Mouse (Mus musculus): ENCODE results near the gene Tkt. TPM values are rescaled to one million over a fixed set of nuclear protein-coding genes. Genes with fewer than 3 reads are reported as not detected.

The Tkt gene
- 794 and 868 TPM in 2 replicates for polyA plus RNA-seq (2011; ENCODE audit: insufficient read depth, insufficient read length, low read depth, missing spikeins)

DNA sequence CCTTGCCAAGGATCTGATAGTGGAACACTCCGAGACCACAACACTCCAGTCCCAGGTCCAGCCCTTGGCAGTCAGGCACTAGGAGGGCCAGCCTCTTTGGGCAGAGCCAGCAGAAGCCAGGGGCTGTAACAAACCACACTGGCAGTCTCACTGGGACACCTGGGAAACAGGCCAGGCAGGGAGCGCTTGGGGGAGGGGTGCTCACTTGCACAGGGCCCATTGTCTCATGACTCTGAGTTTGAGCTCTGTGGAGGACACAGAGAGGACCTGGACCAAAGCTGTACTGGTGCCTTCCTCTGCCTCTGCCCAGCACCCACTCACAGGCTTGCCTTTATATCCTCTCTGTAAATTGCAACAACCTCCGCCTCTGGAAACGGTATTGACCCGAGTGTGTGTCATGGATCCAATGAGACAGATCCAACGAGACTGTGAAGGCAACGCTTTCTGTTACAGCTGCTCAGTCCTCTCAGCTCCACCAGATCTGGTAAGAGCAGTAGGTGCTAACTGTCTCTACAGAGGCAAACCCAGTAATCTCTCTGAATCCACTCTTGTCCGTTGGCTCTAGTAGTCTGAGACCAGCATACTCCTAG, at the start of gene Tkt:
Gene Tkt (plus strand): TSS at position 229 of the 590 bp plus-strand sequence.
- Histone ChIP-seq H3K36me3 (ENCODE audit: control insufficient read depth, insufficient read depth, low read length, poor library complexity, severe bottlenecking) (peaks cover 5% of the 10 kb centered on the region), H3K9ac (ENCODE audit: low read depth, poor library complexity, severe bottlenecking) (peak within 1 kb of the TSS; percentile 89), H3K27ac (ENCODE audit: insufficient read depth, low read length) (peak within 1 kb of the TSS; percentile 37)

DNA sequence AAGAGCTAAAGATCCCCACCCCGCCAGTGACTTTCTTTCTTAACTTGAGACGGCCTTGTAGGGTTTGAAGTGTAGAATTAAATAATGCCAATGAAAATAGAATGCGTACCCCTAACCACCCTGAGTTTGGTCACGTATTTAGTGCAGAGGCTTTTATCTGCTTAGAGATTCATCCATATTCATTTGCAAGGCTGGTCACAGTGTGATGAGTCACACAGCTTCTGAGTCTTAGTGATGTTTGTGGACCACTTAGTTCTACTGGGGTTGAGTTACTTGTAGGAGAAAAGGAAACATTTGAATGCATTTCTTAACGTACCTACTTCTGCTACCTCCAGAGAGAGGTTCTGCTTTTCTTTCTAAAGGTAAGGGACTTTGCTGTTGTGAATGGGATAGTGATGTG, 43.2 kb upstream of the Tkt start:
- Histone ChIP-seq H3K9me3 (replicated peaks; ENCODE audit: control insufficient read depth, insufficient read depth, low read length, poor library complexity, severe bottlenecking) (no peaks in the 10 kb centered on the region), H3K9ac (ENCODE audit: low read depth, poor library complexity, severe bottlenecking) (no peak overlapping the region), H3K4me1 (ENCODE audit: control insufficient read depth, insufficient read depth, low read length) (no peaks in the 10 kb centered on the region), H3K36me3 (ENCODE audit: control insufficient read depth, insufficient read depth, low read length, poor library complexity, severe bottlenecking) (peaks cover 18% of the 10 kb centered on the region), H3K27me3 (ENCODE audit: control insufficient read depth, insufficient read depth, low read length, poor library complexity, severe bottlenecking) (no peaks in the 10 kb centered on the region), H3K27ac (ENCODE audit: insufficient read depth, low read length) (no peak overlapping the region), H3K4me3 (ENCODE audit: low read depth, low read length) (no peak overlapping the region)
- TF ChIP-seq POLR2A (IDR thresholded peaks at IDR 0.05; ENCODE audit: insufficient read depth, low read length) (no peak), CTCF (IDR thresholded peaks at IDR 0.05; ENCODE audit: low read depth, low read length) (no peak), EP300 (IDR thresholded peaks at IDR 0.05; ENCODE audit: insufficient read depth, low read depth, low read length) (no peak)

More for the DNA sequence above, at the start of gene Tkt:
- Histone ChIP-seq H3K9me3 (replicated peaks; ENCODE audit: control insufficient read depth, insufficient read depth, low read length, poor library complexity, severe bottlenecking) (no peaks in the 10 kb centered on the region), H3K27me3 (ENCODE audit: control insufficient read depth, insufficient read depth, low read length, poor library complexity, severe bottlenecking) (no peaks in the 10 kb centered on the region), H3K4me3 (ENCODE audit: low read depth, low read length) (peak within 1 kb of the TSS; percentile 86), H3K4me1 (ENCODE audit: control insufficient read depth, insufficient read depth, low read length) (peaks cover 1% of the 10 kb centered on the region)
- TF ChIP-seq EP300 (IDR thresholded peaks at IDR 0.05; ENCODE audit: insufficient read depth, low read depth, low read length) (no peak), POLR2A (IDR thresholded peaks at IDR 0.05; ENCODE audit: insufficient read depth, low read length) (no peak), CTCF (IDR thresholded peaks at IDR 0.05; ENCODE audit: low read depth, low read length) (no peak)

DNA sequence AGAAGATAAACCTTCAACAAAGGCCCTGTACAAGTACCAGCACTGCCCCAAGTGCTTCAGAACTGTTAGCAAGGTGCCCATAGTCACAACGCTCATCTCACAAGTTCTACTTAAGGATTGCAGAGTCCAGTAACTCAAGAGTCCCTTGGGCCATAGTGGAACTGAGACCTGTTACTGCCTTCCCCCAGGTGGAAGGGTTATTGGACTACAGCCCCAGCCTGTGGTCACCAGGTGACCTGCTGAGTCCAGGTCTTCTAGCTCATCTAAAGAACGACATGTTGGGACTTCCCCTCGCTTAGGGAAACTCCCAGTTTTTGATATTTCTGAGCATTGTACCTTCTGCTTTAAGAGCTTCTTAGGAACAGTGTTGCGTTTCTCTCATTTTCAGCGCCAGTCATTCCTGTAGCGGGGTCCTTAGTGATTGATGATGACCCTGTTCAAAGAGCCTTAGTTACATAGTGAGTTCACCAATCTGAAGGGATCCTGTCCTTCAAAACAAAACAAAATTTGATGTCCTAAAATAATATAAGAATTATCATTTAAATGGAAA, 37.9 kb upstream of the Tkt start:
- H3K36me3 ChIP-seq (ENCODE audit: control insufficient read depth, insufficient read depth, low read length, poor library complexity, severe bottlenecking) = peaks cover 20% of the 10 kb centered on the region

DNA sequence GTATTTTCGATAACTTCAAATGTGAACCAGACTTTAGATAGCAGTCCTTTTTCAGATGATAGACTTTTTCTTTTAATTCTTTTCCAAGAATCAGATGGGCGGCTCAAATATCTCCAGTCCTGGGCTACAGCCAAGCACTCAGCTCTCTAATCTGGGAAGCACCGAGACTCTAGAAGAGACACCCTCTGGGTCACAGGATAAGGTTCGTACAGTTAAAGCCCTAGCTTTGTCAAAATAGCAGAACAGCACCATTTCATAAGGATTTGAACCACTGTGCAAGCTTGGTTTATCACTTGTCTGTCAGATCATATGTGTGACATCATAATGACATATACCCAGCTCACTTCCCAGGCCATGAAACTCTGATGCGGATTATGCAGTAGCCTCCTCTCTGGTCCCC, 35.3 kb upstream of the Tkt start:
- TF ChIP-seq POLR2A (IDR thresholded peaks at IDR 0.05; ENCODE audit: insufficient read depth, low read length) (no peak), CTCF (IDR thresholded peaks at IDR 0.05; ENCODE audit: low read depth, low read length) (no peak), EP300 (IDR thresholded peaks at IDR 0.05; ENCODE audit: insufficient read depth, low read depth, low read length) (no peak)
- peaks cover 16% of the 10 kb centered on the region for H3K36me3 ChIP-seq (ENCODE audit: control insufficient read depth, insufficient read depth, low read length, poor library complexity, severe bottlenecking)
- H3K27ac ChIP-seq (ENCODE audit: insufficient read depth, low read length) = no peak overlapping the region
- no peak overlapping the region for H3K9ac ChIP-seq (ENCODE audit: low read depth, poor library complexity, severe bottlenecking)
- H3K27me3 ChIP-seq (ENCODE audit: control insufficient read depth, insufficient read depth, low read length, poor library complexity, severe bottlenecking) = no peaks in the 10 kb centered on the region
- H3K4me1 ChIP-seq (ENCODE audit: control insufficient read depth, insufficient read depth, low read length) = no peaks in the 10 kb centered on the region
- no peak overlapping the region for H3K4me3 ChIP-seq (ENCODE audit: low read depth, low read length)
- H3K9me3 ChIP-seq (replicated peaks; ENCODE audit: control insufficient read depth, insufficient read depth, low read length, poor library complexity, severe bottlenecking) = no peaks in the 10 kb centered on the region

More for the DNA sequence above, 37.9 kb upstream of the Tkt start:
- H3K27me3 ChIP-seq (ENCODE audit: control insufficient read depth, insufficient read depth, low read length, poor library complexity, severe bottlenecking) = no peaks in the 10 kb centered on the region
- H3K9me3 ChIP-seq (replicated peaks; ENCODE audit: control insufficient read depth, insufficient read depth, low read length, poor library complexity, severe bottlenecking) = no peaks in the 10 kb centered on the region
- no peaks in the 10 kb centered on the region for H3K4me1 ChIP-seq (ENCODE audit: control insufficient read depth, insufficient read depth, low read length)
- no peak overlapping the region for H3K4me3 ChIP-seq (ENCODE audit: low read depth, low read length)
- H3K27ac ChIP-seq (ENCODE audit: insufficient read depth, low read length) = no peak overlapping the region
- no peak overlapping the region for H3K9ac ChIP-seq (ENCODE audit: low read depth, poor library complexity, severe bottlenecking)
- TF ChIP-seq EP300 (IDR thresholded peaks at IDR 0.05; ENCODE audit: insufficient read depth, low read depth, low read length) (no peak), CTCF (IDR thresholded peaks at IDR 0.05; ENCODE audit: low read depth, low read length) (no peak), POLR2A (IDR thresholded peaks at IDR 0.05; ENCODE audit: insufficient read depth, low read length) (no peak)

DNA sequence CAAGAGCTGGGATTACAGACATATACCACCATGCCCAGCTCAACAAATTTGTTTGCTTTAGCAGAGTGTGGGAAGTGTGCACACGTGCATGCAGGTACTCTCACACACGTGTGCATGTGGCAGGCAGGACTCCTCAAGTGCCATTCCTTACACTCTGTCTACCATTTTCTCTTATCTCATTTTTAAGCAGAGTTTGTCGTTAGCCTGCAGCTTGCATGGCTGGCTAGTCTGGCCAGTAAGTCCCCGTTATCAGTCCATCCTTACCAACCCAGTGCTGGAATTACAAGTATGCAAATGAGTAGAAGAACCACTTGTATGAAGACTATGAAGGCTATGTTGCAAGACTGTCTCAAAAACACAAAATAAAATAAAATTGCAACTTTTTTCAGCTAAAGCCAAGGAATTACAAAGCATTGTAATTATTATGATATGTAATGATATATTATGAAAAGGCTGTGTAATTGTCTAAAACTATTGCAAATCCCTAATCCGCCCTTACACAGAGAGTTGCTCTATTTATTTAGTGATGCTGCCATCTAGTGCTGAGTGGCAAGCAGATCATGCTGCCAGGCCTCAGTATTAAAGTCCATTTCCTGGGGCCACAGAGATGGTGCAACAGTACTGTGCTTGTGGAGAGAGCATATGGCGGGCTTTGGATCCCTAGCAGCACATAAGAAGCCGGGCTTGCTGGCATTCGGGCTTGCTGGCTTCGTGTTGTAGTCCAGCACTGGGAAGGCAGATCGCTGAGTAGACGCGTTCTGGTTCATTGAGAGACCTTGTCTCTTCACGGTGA, 32.0 kb upstream of the Tkt start:
- H3K4me3 ChIP-seq (ENCODE audit: low read depth, low read length) = no peak overlapping the region
- H3K27ac ChIP-seq (ENCODE audit: insufficient read depth, low read length) = no peak overlapping the region
- no peaks in the 10 kb centered on the region for H3K4me1 ChIP-seq (ENCODE audit: control insufficient read depth, insufficient read depth, low read length)
- no peaks in the 10 kb centered on the region for H3K9me3 ChIP-seq (replicated peaks; ENCODE audit: control insufficient read depth, insufficient read depth, low read length, poor library complexity, severe bottlenecking)
- H3K27me3 ChIP-seq (ENCODE audit: control insufficient read depth, insufficient read depth, low read length, poor library complexity, severe bottlenecking) = no peaks in the 10 kb centered on the region
- TF ChIP-seq POLR2A (IDR thresholded peaks at IDR 0.05; ENCODE audit: insufficient read depth, low read length) = no peak
- TF ChIP-seq CTCF (IDR thresholded peaks at IDR 0.05; ENCODE audit: low read depth, low read length) = peak; percentile 12
- TF ChIP-seq EP300 (IDR thresholded peaks at IDR 0.05; ENCODE audit: insufficient read depth, low read depth, low read length) = no peak
- peaks cover 13% of the 10 kb centered on the region for H3K36me3 ChIP-seq (ENCODE audit: control insufficient read depth, insufficient read depth, low read length, poor library complexity, severe bottlenecking)
- H3K9ac ChIP-seq (ENCODE audit: low read depth, poor library complexity, severe bottlenecking) = no peak overlapping the region
